Mouse (Mus musculus) kidney, adult 18-20 months (tissue): ENCODE data around the gene Xylt2.
"Not testable (repeated sequence)": the region's sequence is repeated elsewhere in the genome, so short reads cannot be mapped to it uniquely, and the experiment has no call there.

Source experiments
- DNase-seq: peaks from one replicate; pipeline ENCODE4 v3.0.0; 2021

The Xylt2 gene

DNA sequence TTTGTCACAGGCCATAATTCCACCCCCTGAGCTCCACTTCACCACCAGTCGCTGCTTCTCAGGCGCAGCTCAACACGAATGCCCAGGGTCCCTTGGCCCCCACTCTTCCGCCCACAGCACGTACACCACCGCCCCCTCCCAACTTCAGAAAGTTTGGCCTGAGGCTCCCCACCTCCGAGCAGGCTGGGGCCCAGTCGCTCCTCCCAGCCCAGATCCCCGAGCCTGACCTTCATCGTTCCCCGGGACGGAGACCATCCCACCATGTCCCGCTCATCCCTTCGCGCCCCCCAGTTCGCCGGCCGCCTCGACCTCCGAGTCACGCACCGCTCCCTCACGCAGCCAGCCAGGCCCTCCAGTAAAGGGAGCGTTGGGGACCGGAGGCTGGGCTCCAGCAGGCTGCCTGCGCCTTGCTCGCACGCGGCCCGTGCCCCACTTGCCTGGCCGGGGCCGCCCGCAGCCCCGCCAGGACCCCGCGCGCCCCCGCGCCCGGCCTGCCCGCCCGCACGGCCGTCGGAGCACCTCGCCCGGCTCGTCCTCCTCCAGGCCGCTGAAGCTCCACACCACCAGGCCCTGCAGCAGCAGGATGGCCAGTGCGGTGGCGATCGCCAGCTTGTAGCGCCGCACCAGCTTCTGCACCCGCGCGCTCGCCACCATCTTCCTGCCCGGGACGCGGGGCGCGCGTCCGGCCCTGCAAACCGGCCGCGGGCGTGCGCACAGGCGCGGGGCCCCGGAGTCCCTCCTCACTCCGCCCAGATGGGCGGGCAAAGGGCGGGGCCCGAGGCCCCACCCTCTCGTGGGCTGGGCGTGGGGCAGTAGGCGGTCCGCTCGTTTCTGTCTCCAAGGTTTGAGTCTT, at the start of gene Xylt2:
Xylt2 (minus strand) TSS at position 762 of the 853 bp plus-strand sequence.
- DNase-seq: peak; percentile 95

GRCm38 (mm10) chr11:94719216-94719615, 41.9 kb upstream of the Xylt2 start:
- DNase-seq: no peak

DNA sequence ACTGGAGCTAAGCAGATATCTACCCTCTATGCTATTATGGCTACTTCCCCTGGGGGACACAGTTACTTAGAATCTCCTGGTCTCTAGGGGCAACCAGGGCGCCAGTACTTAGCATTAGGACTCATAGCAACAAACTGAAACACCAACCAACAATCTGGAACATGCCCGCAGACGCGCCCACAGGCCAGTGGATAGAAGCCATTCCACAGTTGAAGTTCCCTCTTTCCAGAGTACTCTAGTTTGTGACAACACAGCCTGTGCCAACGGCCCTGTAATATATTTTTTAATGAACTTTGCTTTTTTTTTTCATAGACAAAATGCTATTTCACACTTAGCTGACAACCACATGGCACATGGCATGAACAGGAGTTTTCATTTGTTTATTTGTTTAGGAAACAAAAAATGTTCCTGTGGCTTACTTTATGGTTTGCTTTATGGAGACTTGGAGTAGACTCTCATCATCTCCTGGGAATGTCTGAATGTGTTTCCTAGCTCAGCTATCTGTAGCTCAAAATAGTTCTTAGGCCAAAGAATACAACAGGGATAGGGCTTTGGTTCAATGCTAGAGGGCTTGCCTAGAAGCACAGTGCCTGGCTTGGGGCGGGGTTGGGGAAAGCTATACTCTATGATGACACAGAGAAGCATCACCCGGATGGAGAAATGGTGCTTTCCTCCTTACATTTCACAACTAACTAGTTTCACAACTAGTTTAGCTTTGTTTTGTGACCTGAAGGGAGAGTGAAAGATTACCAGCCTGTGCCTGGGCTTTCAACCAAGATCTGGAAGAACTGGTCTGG, 41.0 kb upstream of the Xylt2 start:
- no peak for DNase-seq

- DNase-seq: no peak
These were observed 39.9 kb upstream of the Xylt2 start for GRCm38 (mm10) chr11:94717239-94717638.

DNA sequence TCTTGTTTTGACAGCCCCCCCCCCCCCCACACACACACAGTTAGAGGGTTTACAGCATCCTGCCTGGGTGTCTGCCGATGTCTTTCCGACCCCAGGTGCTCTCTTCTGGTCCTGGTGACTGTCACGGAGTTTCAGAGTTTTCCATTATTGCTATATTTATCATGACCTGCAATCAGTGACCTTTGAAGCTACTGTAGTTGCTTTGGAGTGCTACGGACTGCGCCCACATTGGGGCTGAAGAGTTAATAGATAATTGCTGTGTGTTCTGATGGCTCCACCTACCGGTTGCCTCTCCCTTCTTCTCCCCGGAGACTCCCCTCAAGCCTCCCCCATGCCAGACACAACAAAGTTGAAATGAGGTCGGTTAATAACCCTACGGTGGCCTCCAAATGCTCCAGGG, 39.4 kb upstream of the Xylt2 start:
- DNase-seq: peak; percentile 42

- DNase-seq: no peak
These were observed 38.3 kb upstream of the Xylt2 start for GRCm38 (mm10) chr11:94715622-94716021.

- no peak for DNase-seq
These were observed 36.0 kb upstream of the Xylt2 start for GRCm38 (mm10) chr11:94713246-94713860.

- no peak for DNase-seq
These were observed 27.2 kb upstream of the Xylt2 start, which contains the start of gene Gm11541 for GRCm38 (mm10) chr11:94704472-94704871. TSS of gene Gm11541 (minus strand) at chr11:94704499.

GRCm38 (mm10) chr11:94704020-94704419, 26.7 kb upstream of the Xylt2 start:
- DNase-seq: no peak

GRCm38 (mm10) chr11:94702216-94702610, 24.9 kb upstream of the Xylt2 start:
- DNase-seq: no peak

DNA sequence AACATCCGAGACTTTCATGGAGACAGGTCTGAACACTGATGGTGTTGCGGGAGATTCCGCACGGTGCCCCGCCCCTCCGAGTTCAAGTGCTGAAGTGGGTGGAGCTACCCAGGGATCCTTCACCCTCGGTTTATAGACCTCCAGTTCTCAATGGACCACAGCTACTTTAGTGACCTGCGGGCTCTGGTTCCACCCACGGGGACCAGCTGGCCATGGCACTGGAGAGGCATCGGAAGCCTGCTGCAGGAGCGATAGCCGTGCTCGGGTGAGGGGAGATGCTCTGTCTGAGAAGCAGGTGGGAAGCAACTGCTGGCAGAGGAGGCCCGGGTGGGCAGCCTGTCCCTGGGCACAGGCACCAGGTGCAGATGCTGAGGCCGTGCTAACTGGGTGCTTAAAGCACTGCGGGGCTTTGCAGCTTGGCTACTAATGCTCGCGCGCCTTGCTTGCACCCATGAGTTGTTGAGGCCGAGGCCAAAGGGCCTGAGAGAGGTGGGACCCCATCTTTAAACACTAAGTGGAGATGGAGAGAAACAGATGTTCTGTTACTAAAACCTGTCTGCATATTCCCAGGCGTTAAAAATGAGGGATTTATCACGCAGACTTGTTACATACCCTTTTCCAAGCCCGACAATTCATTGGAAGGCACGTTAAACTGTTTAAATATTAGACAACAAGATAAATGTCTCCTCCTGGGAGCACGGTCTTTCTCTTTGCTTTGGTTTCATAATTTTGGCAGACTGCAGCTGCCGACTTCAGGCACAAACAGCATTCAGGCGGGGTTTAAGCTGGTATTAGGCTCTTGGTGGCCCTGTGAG, 24.3 kb upstream of the Xylt2 start:
- no peak for DNase-seq

- no peak for DNase-seq
These were observed 22.1 kb upstream of the Xylt2 start for GRCm38 (mm10) chr11:94699399-94699798.

DNA sequence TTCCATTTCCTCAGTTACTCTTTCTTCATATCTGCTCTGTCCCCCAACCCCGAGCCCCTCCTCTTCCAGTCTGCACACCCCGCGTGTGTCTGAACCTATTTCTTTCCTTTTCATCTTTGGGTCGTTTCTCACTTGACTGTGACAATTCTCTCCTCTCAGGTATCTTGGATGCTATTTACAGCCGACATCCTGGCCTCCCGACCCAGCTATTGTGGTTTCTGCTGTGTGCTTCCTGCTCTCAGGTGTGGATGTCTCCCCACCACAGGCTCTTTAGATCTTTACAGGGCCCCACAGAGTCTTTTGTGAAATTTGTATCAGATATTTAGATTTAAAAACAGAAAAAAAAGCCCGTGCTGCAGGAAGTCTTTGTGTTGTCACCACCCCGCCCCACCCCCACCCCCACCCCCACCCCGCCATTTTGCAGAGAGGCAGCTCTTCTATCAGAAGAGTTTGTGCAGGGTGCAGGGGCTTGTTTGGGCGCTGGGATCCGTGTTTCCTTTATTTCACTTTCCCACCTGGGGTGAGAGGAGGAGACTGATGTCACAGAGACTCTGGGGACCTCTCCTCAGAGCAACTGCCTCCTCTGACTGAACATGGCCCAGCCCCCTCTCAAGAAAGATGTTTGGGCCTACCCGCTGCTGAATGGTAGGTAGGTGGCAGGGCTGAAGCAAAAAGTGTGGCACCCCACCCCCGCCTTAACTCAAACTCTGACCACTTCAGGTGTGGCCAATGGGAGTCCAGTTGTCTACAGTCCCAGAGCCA, 20.6 kb upstream of the Xylt2 start:
- no peak for DNase-seq

DNA sequence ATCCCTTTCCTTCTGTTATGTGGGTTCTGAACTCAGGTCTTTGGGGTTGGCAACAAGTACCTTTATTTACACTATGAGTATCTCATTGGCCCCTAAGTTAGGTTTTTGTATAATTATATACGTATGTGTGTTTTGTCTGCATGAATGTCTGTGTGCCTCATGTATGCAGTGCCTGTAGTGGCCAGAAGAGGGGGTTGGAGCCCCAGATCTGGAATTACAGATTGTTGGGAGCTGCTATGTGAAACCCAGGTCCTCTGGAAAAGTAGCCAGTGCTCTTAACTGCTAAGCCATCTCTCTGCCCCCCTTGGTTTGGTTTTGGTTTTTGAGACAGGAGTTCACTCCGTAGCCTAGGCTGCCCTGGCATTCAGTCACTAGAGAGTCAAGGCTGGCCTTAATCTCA, 19.8 kb upstream of the Xylt2 start:
- no peak for DNase-seq

- no peak for DNase-seq
These were observed 18.2 kb upstream of the Xylt2 start for GRCm38 (mm10) chr11:94695508-94695907.

GRCm38 (mm10) chr11:94692502-94692901, 15.2 kb upstream of the Xylt2 start:
- not testable (repeated sequence) for DNase-seq

GRCm38 (mm10) chr11:94687178-94687577, 9.9 kb upstream of the Xylt2 start:
- DNase-seq: no peak

- DNase-seq: no peak
These were observed 5.1 kb upstream of the Xylt2 start for GRCm38 (mm10) chr11:94682427-94682826.

DNA sequence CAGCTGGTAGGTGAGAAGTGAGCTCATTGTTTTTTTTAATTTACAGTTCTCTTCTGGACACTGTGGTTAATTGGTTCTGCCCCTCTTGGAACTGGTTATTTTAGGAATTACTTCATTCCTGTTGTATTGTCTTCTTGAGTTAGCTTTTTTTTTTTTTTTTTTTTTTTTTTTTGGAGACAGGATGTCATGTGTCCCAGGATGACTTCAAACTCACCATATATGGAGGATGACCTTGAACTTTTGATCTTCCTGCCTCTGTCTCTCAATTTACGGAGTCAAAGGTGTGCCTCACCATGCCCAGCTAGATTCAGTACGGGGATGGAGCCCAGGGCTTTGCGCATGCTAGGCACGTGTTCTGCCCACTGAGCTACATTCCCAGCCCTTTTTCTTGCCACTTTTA, 4.3 kb upstream of the Xylt2 start:
- no peak for DNase-seq

GRCm38 (mm10) chr11:94680639-94681038, 3.3 kb upstream of the Xylt2 start:
- no peak for DNase-seq

DNA sequence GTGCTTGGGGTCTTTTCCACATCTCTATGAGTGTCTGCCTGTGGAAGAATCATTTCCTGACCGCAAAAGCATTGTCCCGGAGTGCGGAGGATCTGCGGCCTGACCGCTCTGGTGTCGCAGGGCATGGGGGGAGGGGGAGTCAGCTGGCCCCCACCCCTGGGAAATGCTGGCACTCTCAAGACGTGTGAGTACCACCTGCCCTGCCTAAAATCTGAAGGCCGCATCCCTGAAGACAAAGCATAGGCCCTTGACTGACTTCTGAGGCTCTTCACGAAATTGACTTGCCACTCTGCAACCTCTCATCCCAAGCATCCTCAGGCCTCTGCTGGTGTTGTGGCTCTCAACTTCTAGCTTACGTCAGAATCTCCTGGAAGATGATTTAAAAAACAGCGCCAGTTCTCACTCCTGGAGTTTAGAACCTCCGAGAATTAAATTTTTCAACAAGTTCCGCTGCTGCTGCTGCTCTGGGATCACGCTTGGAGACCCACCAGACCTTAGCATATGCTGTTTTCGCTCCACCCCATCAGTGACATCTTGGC, 361 bp upstream of the Xylt2 start:
- DNase-seq: no peak

DNA sequence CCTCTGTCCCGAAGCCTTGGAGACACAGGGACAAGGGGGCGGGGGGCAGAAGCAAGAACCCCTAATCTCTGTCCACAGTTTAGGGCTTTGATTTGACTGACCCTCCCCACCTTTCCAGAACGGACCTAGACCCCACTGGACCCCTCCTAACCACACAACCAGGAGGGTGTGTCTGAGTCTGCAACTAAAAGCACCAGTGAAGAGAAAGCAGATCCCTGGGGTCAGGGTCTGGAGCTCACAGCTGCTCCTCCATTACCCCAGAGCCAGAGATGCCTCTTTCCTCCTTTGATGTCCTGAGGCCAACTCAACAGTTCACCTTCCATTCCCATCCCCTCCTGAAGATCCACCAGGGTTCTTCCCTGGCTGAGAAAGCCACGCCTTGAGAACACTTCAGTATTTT, 1.0 kb downstream of the Xylt2 start:
- no peak for DNase-seq
